Mouse (Mus musculus) right cerebral cortex, adult 2 months (tissue): ENCODE measurements around the gene Ubr4.
"Not testable (repeated sequence)": the region's sequence is repeated elsewhere in the genome, so short reads cannot be mapped to it uniquely, and the experiment has no call there.

Source experiments
- DNase-seq, 2 experiments: peaks; one replicate each; pipeline ENCODE4 v3.0.0; 2021 to 2022; ENCODE audit warnings: low spot score in 2 of 2

Gene Ubr4

GRCm38 (mm10) chr4:139357211-139357610 lies 4.8 kb downstream of the Ubr4 start:
- no peak for DNase-seq

GRCm38 (mm10) chr4:139360761-139361548 lies 8.5 kb downstream of the Ubr4 start:
- no peak for DNase-seq

- DNase-seq: no peak
These were observed 14.9 kb downstream of the Ubr4 start for GRCm38 (mm10) chr4:139367336-139367735.

- no peak for DNase-seq
These were observed 15.6 kb downstream of the Ubr4 start for GRCm38 (mm10) chr4:139368038-139368437.

GRCm38 (mm10) chr4:139373130-139373529 lies 20.7 kb downstream of the Ubr4 start:
- DNase-seq: no peak

GRCm38 (mm10) chr4:139373531-139373930 lies 21.1 kb downstream of the Ubr4 start:
- DNase-seq: no peak

- DNase-seq: no peak
These were observed 27.3 kb downstream of the Ubr4 start for GRCm38 (mm10) chr4:139379719-139380118.

- peak; percentile 100 for DNase-seq
These were observed 27.9 kb downstream of the Ubr4 start for GRCm38 (mm10) chr4:139380207-139380748.

GRCm38 (mm10) chr4:139380775-139381451 lies 28.5 kb downstream of the Ubr4 start:
- no peak for DNase-seq

GRCm38 (mm10) chr4:139381452-139381845 lies 29.0 kb downstream of the Ubr4 start:
- no peak for DNase-seq

- DNase-seq: no peak
These were observed 29.8 kb downstream of the Ubr4 start for GRCm38 (mm10) chr4:139382231-139382630.

GRCm38 (mm10) chr4:139385841-139386240 lies 33.4 kb downstream of the Ubr4 start:
- DNase-seq: not testable (repeated sequence)

GRCm38 (mm10) chr4:139386869-139387319 lies 34.5 kb downstream of the Ubr4 start:
- DNase-seq: no peak

- DNase-seq: no peak
These were observed 37.1 kb downstream of the Ubr4 start for GRCm38 (mm10) chr4:139389557-139389956.

- DNase-seq: no peak
These were observed 43.0 kb downstream of the Ubr4 start for GRCm38 (mm10) chr4:139395431-139395830.

- DNase-seq: no peak
These were observed 48.1 kb downstream of the Ubr4 start for GRCm38 (mm10) chr4:139400487-139400886.

GRCm38 (mm10) chr4:139403214-139403613 lies 50.8 kb downstream of the Ubr4 start:
- no peak for DNase-seq

- no peak for DNase-seq
These were observed 58.9 kb downstream of the Ubr4 start for GRCm38 (mm10) chr4:139411351-139411750.

GRCm38 (mm10) chr4:139417868-139418267 lies 65.5 kb downstream of the Ubr4 start:
- DNase-seq: no peak

- no peak for DNase-seq
These were observed 69.2 kb downstream of the Ubr4 start for GRCm38 (mm10) chr4:139421621-139422020.

- DNase-seq: no peak
These were observed 70.0 kb downstream of the Ubr4 start for GRCm38 (mm10) chr4:139422409-139422808.

GRCm38 (mm10) chr4:139423270-139423669 lies 70.9 kb downstream of the Ubr4 start:
- no peak for DNase-seq

GRCm38 (mm10) chr4:139430176-139430575 lies 77.8 kb downstream of the Ubr4 start:
- DNase-seq: peak; percentile 77 to 83
